Mouse (Mus musculus): ENCODE measurements around the gene 4933436I01Rik.

4933436I01Rik gene

GRCm38 (mm10) chrX:67921350-67921749 lies at the start of gene 4933436I01Rik:
TSS of gene 4933436I01Rik (minus strand) at chrX:67921450.
- no peak for DNase-seq (ENCODE audit: low spot score in 2 of 2)

GRCm38 (mm10) chrX:67924769-67925470 lies 3.7 kb upstream of the 4933436I01Rik start:
- peak; percentile 8 to 23 for DNase-seq (ENCODE audit: low spot score in 2 of 2)

GRCm38 (mm10) chrX:67883406-67883805 lies 37.8 kb downstream of the 4933436I01Rik start:
- no peak for DNase-seq (ENCODE audit: low spot score in 2 of 2)

All from urinary bladder, postnatal 36 days (tissue).